Mouse (Mus musculus) heart, embryonic 14.5 days (tissue): Measurements from ENCODE around the gene Tmem135. TPM values are rescaled to one million over a fixed set of nuclear protein-coding genes. Genes with fewer than 3 reads are reported as not detected.

ENCODE experiments used
- ATAC-seq: fragments of 200-750 bp; cut with Nextera tagmentation; 2 replicates; pipeline ENCODE4 v1.8.0; 2017; ENCODE audit warnings: low read depth, moderate TSS enrichment; ENCODE audit not compliant: insufficient number of reproducible peaks, insufficient read depth, low FRiP score
- H3K27ac ChIP-seq, 2 experiments: fragments of 200-500 bp in 1 of 2; fragments of 300-500 bp in 1 of 2; sonication (generic) in 1 of 2; replicated peaks in 1 of 2; 2 replicates each; pipeline ENCODE4 v1.5.1; 2012 to 2014; ENCODE audit warnings: low read depth in 2 of 2, low read length in 2 of 2, control low read depth in 1 of 2, mild to moderate bottlenecking in 1 of 2, mixed read lengths in 1 of 2; ENCODE audit not compliant: control insufficient read depth in 1 of 2, insufficient read depth in 1 of 2
- H3K27me3 ChIP-seq: fragments of 300-500 bp; sonication (generic); 2 replicates; pipeline ENCODE4 v1.6.1; 2014; ENCODE audit warnings: mild to moderate bottlenecking, low read length, control low read depth; ENCODE audit not compliant: control insufficient read depth, insufficient read depth
- H3K36me3 ChIP-seq: fragments of 300-500 bp; sonication (generic); 2 replicates; pipeline ENCODE4 v1.6.1; 2014; ENCODE audit warnings: mild to moderate bottlenecking, control low read depth, low read length, mixed read lengths; ENCODE audit not compliant: control insufficient read depth, insufficient read depth
- H3K4me1 ChIP-seq, 2 experiments: fragments of 200-500 bp in 1 of 2; fragments of 300-500 bp in 1 of 2; sonication (generic) in 1 of 2; 2 replicates each; pipeline ENCODE4 v1.6.1; 2012 to 2014; ENCODE audit warnings: low read length in 2 of 2, control low read depth in 1 of 2, mixed read lengths in 1 of 2; ENCODE audit not compliant: control insufficient read depth in 2 of 2, insufficient read depth in 2 of 2
- H3K4me2 ChIP-seq: fragments of 300-500 bp; sonication (generic); 2 replicates; pipeline ENCODE4 v1.6.1; 2014; ENCODE audit warnings: mild to moderate bottlenecking, low read length
- H3K4me3 ChIP-seq, 2 experiments: fragments of 200-500 bp in 1 of 2; fragments of 300-500 bp in 1 of 2; sonication (generic) in 1 of 2; 2 replicates each; pipeline ENCODE4 v1.5.1; 2012 to 2014; ENCODE audit warnings: low read length in 2 of 2, mild to moderate bottlenecking in 2 of 2, control low read depth in 1 of 2, low read depth in 1 of 2, moderate library complexity in 1 of 2; ENCODE audit not compliant: control insufficient read depth in 1 of 2, insufficient read depth in 1 of 2
- H3K9ac ChIP-seq: fragments of 300-500 bp; sonication (generic); 2 replicates; pipeline ENCODE4 v1.6.1; 2014; ENCODE audit warnings: mild to moderate bottlenecking, low read length
- H3K9me3 ChIP-seq: fragments of 300-500 bp; sonication (generic); 2 replicates; pipeline ENCODE4 v1.6.1; 2016; ENCODE audit warnings: low read length, control low read depth; ENCODE audit not compliant: control insufficient read depth
- WGBS: fragments of 180-500 bp; shearing (Covaris S2); extraction: QIAGEN DNeasy Blood & Tissue Kit; methylation state at CpG from one replicate; pipeline ENCODE4 v1.1.7; 2014; 5-methylcytosine and 5-hydroxymethylcytosine counted together
- polyA plus RNA-seq: library from polyadenylated mRNA; unstranded; fragments of >200 nt; fragmentation: Nextera tagmentation; extraction: Ambion mirVana; gene quantifications from 2 replicates; pipeline ENCODE4 v1.2.1, GENCODE M21; 2014

Tmem135 gene
- polyA plus RNA-seq, 1 experiment from 2014 or later: 28.4 TPM

- peak overlapping the region in 1 of 2 experiments; percentile 35; a peak in 1 of 4 replicates for H3K27ac ChIP-seq
- H3K4me2 ChIP-seq: no peak overlapping the region
- H3K4me3 ChIP-seq: no peak overlapping the region
- 74% methylated on average over 7 of the region's 7 CpGs for WGBS
- no peak for ATAC-seq
- no peaks in the 10 kb centered on the region for H3K9me3 ChIP-seq
- H3K27me3 ChIP-seq: no peaks in the 10 kb centered on the region
- no peak overlapping the region for H3K9ac ChIP-seq
- peaks cover 2 to 19% of the 10 kb centered on the region in 2 experiments for H3K4me1 ChIP-seq
- no peaks in the 10 kb centered on the region for H3K36me3 ChIP-seq
These were observed 137.8 kb downstream of the Tmem135 start for GRCm38 (mm10) chr7:89266017-89266760.

- Histone ChIP-seq H3K27ac (no peak overlapping the region), H3K36me3 (no peaks in the 10 kb centered on the region), H3K9ac (no peak overlapping the region), H3K9me3 (no peaks in the 10 kb centered on the region), H3K4me2 (no peak overlapping the region), H3K4me3 (no peak overlapping the region), H3K4me1 (no peaks in the 10 kb centered on the region), H3K27me3 (no peaks in the 10 kb centered on the region)
- ATAC-seq: no peak
These were observed 143.1 kb downstream of the Tmem135 start for GRCm38 (mm10) chr7:89260966-89261365.

GRCm38 (mm10) chr7:89258832-89259231 is 145.2 kb downstream of the Tmem135 start:
- Histone ChIP-seq H3K9me3 (no peaks in the 10 kb centered on the region), H3K27ac (no peak overlapping the region), H3K9ac (no peak overlapping the region), H3K27me3 (no peaks in the 10 kb centered on the region), H3K4me2 (no peak overlapping the region), H3K4me1 (0 out of 4 replicates have a peak, but pooled peaks cover 0 to 2% of the 10 kb centered on the region in 2 experiments), H3K36me3 (no peaks in the 10 kb centered on the region), H3K4me3 (no peak overlapping the region)
- no peak for ATAC-seq
- WGBS: 69% methylated on average over 2 of the region's 2 CpGs

GRCm38 (mm10) chr7:89257871-89258502 is 146.0 kb downstream of the Tmem135 start:
- Histone ChIP-seq H3K27ac (no peak overlapping the region), H3K4me3 (no peak overlapping the region), H3K36me3 (no peaks in the 10 kb centered on the region), H3K27me3 (no peaks in the 10 kb centered on the region), H3K4me1 (0 out of 4 replicates have a peak, but pooled peaks cover 0 to 4% of the 10 kb centered on the region in 2 experiments), H3K9ac (no peak overlapping the region), H3K9me3 (no peaks in the 10 kb centered on the region), H3K4me2 (no peak overlapping the region)
- 81% methylated on average over 4 of the region's 4 CpGs for WGBS
- ATAC-seq: no peak

GRCm38 (mm10) chr7:89253772-89254171 is 150.2 kb downstream of the Tmem135 start:
- Histone ChIP-seq H3K4me3 (no peak overlapping the region), H3K4me1 (peaks cover 0 to 16% of the 10 kb centered on the region in 2 experiments; a peak in 3 of 4 replicates), H3K27me3 (no peaks in the 10 kb centered on the region), H3K4me2 (no peak overlapping the region), H3K9ac (no peak overlapping the region), H3K9me3 (no peaks in the 10 kb centered on the region), H3K36me3 (no peaks in the 10 kb centered on the region), H3K27ac (no peak overlapping the region)
- WGBS: 62% methylated on average over 3 of the region's 3 CpGs
- no peak for ATAC-seq

- Histone ChIP-seq H3K27ac (no peak overlapping the region), H3K4me1 (peaks cover 0 to 20% of the 10 kb centered on the region in 2 experiments; a peak in 3 of 4 replicates), H3K9ac (no peak overlapping the region), H3K4me3 (no peak overlapping the region), H3K4me2 (no peak overlapping the region), H3K27me3 (no peaks in the 10 kb centered on the region), H3K36me3 (no peaks in the 10 kb centered on the region), H3K9me3 (no peaks in the 10 kb centered on the region)
- ATAC-seq: no peak
- WGBS: 78% methylated on average over 2 of the region's 2 CpGs
These were observed 150.7 kb downstream of the Tmem135 start for GRCm38 (mm10) chr7:89253317-89253716.

- Histone ChIP-seq H3K4me2 (no peak overlapping the region), H3K4me1 (peaks cover 0 to 22% of the 10 kb centered on the region in 2 experiments; a peak in 3 of 4 replicates), H3K4me3 (no peak overlapping the region), H3K36me3 (no peaks in the 10 kb centered on the region), H3K27me3 (no peaks in the 10 kb centered on the region), H3K9me3 (no peaks in the 10 kb centered on the region), H3K9ac (no peak overlapping the region), H3K27ac (no peak overlapping the region)
- WGBS: 80% methylated on average over 4 of the region's 4 CpGs
- ATAC-seq: no peak
These were observed 152.1 kb downstream of the Tmem135 start for GRCm38 (mm10) chr7:89251880-89252453.
